Mouse (Mus musculus): ENCODE data around the gene Spdef. TPM values are rescaled to one million over a fixed set of nuclear protein-coding genes. Genes with fewer than 3 reads are reported as not detected.

The Spdef gene
- total RNA-seq, 2 experiments from 2014 or later, result not detected

DNA sequence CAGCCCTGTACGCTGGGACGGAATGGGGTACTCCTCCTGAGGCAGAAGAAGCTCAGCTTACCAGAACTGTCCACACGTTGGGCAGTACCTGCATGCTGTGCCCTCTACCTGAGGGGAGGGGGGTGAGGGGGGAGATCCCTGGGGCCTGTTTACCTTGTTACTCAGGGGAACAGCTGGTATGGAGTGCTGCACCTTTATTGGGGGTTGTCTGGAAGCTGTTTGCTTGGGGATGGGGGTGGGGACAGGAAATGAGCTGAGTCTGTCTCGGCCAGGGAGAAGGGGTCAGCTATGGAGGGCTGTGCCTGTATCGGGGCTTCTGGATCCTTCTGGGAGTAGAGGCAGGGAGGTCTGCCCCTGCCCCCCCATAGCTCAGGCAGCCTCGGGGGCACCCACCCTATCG, 2.2 kb downstream of the Spdef start:
- no peak for ATAC-seq (replicated peaks; ENCODE audit: poor library complexity, severe bottlenecking)

- no peak for ATAC-seq (replicated peaks; ENCODE audit: poor library complexity, severe bottlenecking)
Observed at GRCm38 (mm10) chr17:27725412-27725811, 3.3 kb downstream of the Spdef start.

DNA sequence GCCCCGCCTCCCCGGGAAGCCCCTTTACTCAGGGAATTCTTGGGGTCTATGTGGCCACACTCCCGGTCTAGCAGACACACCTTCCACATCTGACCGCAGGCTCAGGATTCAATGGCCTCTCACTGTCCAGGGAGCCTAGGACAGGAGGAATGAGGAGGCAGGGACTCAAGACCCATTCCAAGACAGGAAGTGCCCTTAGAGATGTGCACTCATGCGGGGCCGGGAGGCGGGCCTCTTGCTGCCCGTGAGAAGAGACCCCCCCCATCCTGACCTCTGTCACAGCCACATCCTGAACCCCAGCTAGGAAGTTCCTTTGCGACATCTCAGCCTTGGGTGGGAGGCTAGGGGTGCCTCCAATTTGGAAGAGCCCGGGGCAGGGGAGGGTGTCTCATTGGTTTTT, 3.7 kb downstream of the Spdef start:
- ATAC-seq (replicated peaks; ENCODE audit: poor library complexity, severe bottlenecking), result no peak; the same call in 1 of the 2 replicates

- ATAC-seq (replicated peaks; ENCODE audit: poor library complexity, severe bottlenecking), result peak; percentile 69
Observed at GRCm38 (mm10) chr17:27724327-27724726, 4.4 kb downstream of the Spdef start.

GRCm38 (mm10) chr17:27721125-27721664, 7.6 kb downstream of the Spdef start:
- ATAC-seq (replicated peaks; ENCODE audit: poor library complexity, severe bottlenecking), result no peak

DNA sequence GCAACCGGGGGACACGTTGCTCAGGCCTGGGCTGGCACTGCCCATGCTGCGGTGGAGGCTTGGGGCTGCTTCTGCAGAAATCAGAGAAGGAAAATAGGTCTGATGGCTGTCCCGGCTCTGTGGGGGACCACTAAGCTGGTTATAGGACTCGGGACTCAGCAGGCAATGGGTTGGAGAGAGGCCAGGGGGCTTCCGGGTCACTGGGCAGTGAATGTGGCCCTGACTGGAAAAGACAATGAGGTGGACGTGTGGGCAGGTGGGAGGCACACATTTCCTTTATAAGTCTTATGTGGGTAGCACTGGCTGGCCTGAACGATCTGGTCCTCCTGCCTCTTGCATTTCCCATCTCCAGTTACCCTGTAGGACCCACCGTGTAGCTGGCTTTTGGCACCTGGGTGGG, 8.4 kb downstream of the Spdef start:
- no peak for ATAC-seq (replicated peaks; ENCODE audit: poor library complexity, severe bottlenecking)

GRCm38 (mm10) chr17:27719663-27720062, 9.1 kb downstream of the Spdef start:
- ATAC-seq (replicated peaks; ENCODE audit: poor library complexity, severe bottlenecking), result no peak

DNA sequence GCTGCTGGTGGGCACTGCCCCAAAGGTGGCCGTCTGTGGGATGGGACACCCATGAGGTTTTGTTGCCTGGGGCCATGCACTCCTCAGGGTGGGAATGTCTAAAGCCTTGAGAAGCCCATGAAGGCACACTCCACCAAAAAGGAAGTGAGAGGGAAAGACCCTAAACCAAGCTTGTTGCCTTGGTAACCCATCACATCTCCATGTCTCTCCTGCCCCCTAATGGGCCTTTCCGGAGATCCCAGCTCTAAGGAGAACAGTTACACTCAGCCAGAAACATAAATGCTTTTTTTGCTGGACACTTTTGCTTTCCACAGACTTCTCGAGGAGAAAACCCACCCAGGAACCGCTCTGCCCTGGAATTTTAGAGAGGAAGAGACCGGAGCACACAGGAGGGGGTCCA, 10.5 kb downstream of the Spdef start:
- no peak for ATAC-seq (replicated peaks; ENCODE audit: poor library complexity, severe bottlenecking)

DNA sequence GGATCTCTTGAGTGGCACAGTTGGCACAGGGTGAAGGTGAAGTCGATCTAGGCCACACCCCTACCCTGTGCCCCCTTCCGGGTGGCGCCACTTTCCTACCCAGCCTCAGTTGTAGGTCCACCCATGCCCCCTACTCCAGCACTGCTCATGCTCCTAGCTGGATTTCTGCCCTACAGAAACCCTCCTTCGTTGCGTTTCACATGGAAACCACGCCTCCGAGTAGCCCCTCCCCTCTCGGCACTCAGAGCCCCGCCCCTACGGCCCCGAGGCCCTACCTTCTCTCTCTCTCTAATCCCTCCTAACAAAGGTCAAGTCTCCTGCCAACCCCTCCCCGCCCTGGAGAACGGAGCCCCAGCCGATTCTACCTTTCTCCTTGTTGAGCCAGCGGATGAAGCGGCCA, 12.0 kb downstream of the Spdef start:
- peak; percentile 55 for ATAC-seq (replicated peaks; ENCODE audit: poor library complexity, severe bottlenecking)

DNA sequence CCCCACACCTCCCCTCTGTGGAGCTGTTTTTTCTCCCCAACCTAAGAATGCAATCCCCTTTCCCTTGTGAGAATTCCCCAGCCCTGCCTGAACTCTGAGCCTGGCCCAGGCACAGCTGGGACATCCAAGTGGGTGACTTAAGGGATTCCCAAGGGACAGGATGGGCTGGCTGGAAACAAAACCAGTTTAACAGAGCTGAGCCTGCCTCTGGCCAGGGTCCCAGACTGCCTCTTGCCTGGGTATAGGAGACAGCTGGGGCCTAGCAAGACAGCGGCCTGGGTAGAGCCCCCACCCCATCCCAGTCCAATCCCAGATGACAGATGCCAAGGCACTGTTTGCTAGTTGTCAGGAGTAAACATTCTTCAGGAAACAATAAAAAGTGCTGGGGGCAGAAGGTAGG, 15.9 kb downstream of the Spdef start:
- ATAC-seq (replicated peaks; ENCODE audit: poor library complexity, severe bottlenecking), result no peak

DNA sequence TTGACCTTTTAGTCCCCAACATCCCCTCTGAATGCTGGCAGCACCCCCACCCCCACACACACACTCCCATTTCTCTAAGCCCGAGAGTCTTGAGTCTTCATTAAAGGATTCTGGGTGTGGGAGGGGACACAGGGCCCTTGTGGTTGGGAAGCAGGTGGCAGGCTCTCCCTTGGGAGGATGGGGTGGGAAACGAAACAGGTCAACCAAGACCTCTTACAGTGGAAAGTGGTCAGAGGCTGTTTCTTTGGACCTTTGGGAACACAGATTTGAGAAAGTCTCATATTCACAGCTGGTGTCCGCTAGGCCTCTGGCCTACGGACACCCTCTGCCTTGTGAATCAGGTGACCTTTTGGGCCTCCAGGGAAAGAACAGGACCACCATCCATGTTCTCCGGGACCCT, 19.1 kb downstream of the Spdef start:
- no peak for ATAC-seq (replicated peaks; ENCODE audit: poor library complexity, severe bottlenecking)

GRCm38 (mm10) chr17:27707954-27708661, 20.6 kb downstream of the Spdef start:
- ATAC-seq (replicated peaks; ENCODE audit: poor library complexity, severe bottlenecking), result peak; percentile 75

- ATAC-seq (replicated peaks; ENCODE audit: poor library complexity, severe bottlenecking), result no peak
Observed at GRCm38 (mm10) chr17:27705661-27706060, 23.1 kb downstream of the Spdef start.

GRCm38 (mm10) chr17:27703961-27704621, 24.7 kb downstream of the Spdef start:
- no peak for ATAC-seq (replicated peaks; ENCODE audit: poor library complexity, severe bottlenecking)

- ATAC-seq (replicated peaks; ENCODE audit: poor library complexity, severe bottlenecking), result peak; percentile 82
Observed at GRCm38 (mm10) chr17:27702518-27702917, 26.2 kb downstream of the Spdef start.

GRCm38 (mm10) chr17:27701856-27702255, 26.9 kb downstream of the Spdef start:
- ATAC-seq (replicated peaks; ENCODE audit: poor library complexity, severe bottlenecking), result no peak

- no peak for ATAC-seq (replicated peaks; ENCODE audit: poor library complexity, severe bottlenecking)
Observed at GRCm38 (mm10) chr17:27700812-27701211, 27.9 kb downstream of the Spdef start.

GRCm38 (mm10) chr17:27699641-27700244, 29.0 kb downstream of the Spdef start:
- no peak for ATAC-seq (replicated peaks; ENCODE audit: poor library complexity, severe bottlenecking)

DNA sequence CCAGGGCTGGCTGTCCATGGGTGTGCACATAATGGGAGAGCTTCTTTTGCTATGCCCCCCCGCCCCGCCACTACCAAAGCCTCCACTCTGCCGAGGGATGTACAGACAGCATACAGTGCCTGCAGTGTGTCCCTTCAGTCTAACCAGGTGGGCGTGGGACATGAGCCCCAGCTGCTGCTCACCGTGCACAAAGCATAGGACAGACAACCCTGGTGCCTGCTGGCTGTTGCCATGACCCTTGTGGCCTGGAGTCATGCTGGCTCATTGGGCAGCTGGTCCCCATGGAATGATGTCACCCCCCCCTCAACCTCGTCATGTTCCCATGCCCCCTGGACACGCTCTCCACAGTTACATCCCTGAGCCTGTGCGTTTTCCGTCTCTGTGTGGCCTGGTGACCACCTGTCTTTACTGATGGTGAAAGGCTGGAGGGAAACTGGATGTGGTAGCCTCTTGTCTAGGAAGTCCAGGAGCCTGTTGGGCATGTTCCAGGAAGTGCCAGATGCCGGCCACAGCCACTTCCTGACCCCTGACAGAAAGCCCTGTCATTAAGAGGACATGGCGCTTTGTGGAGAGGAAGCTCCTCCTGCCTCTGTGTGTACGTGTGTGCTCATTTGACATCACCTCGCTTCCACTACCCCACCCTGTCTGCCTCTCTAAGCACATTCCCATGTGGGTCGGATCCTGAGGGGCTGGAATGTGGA, 37.6 kb downstream of the Spdef start:
- peak; percentile 67 for ATAC-seq (replicated peaks; ENCODE audit: poor library complexity, severe bottlenecking)

DNA sequence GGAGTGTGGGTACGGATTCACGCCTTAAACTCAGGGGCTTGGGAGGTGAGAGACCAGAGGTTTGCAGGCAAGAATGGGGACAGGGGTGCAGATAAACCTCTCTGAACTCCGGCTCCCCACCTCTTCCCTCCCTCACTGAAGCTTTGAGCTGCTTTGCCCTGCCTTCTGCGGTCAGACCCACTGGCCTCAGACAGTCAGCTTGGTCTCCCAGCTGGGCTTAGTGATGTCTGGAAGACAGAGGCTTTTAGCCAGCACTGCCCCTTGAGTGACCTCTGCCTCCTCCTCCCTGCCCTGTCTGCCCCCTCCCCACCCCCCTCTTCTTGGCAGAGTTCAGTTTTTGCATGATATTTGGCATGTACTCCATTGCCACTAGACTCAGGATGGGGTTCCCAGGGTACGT, 42.4 kb downstream of the Spdef start:
- no peak for ATAC-seq (replicated peaks; ENCODE audit: poor library complexity, severe bottlenecking)

DNA sequence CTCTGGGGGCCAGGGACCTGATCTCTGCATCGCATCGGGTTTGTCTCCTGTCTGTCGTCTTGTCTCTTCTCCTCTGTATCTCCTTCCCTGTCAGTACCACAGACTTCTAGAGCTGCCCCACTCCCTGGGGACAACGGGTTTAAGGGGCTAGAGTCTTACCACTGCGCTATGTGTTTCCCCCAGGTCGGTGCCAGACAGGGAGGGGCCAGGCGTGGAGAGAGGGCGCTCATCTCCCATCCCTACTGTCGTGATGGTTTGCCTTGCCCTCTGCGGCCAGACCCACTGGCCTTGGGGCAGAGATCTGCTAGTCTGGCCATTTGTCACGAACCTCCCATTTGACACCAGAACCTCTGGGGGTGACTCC, 43.2 kb downstream of the Spdef start:
- ATAC-seq (replicated peaks; ENCODE audit: poor library complexity, severe bottlenecking), result no peak
